In genomic region chr10:60831379-60831778, GRCm38 (mm10) we compare ENCODE assay signal across 8 mouse cellular contexts. TPM values are rescaled to one million over a fixed set of nuclear protein-coding genes. Genes with fewer than 3 reads are reported as not detected.
A peak's percentile ranks its signal among the peaks of the same experiment; 100 is the strongest.
DNase-seq lines count a peak whose midpoint lies in the region; ATAC-seq lines count a peak whose summit lies in the region.

TSS of gene Unc5b (minus strand) at chr10:60831581.

- H3K27me3 ChIP-seq in forebrain, embryonic 13.5 days: peaks cover 58% of the 10 kb centered on the region
- H3K27me3 ChIP-seq in heart, embryonic 16.5 days (ENCODE audit: control insufficient read depth, insufficient read depth, low read length): peaks cover 3% of the 10 kb centered on the region
- peaks cover 99% of the 10 kb centered on the region for H3K27me3 ChIP-seq in liver, embryonic 12.5 days (replicated peaks)
- H3K27me3 ChIP-seq in stomach, embryonic 16.5 days (ENCODE audit: control insufficient read depth, insufficient read depth, low read length): peaks cover 46% of the 10 kb centered on the region

- peak; percentile 65 for DNase-seq in CD4-positive, CD25-positive, alpha-beta regulatory T cell, adult 2 months (ENCODE audit: low read depth, low spot score)
- peak; percentile 95 to 96 for DNase-seq in kidney, postnatal 25 days
- peak; percentile 63 to 70 for DNase-seq in natural killer cell, adult 2 months (ENCODE audit: low spot score in 2 of 2)

- H3K9me3 ChIP-seq in forebrain, embryonic 13.5 days (replicated peaks): no peaks in the 10 kb centered on the region
- no peaks in the 10 kb centered on the region for H3K9me3 ChIP-seq in heart, embryonic 16.5 days (replicated peaks; ENCODE audit: control insufficient read depth, low read length)
- no peaks in the 10 kb centered on the region for H3K9me3 ChIP-seq in liver, embryonic 12.5 days (replicated peaks)
- H3K9me3 ChIP-seq in stomach, embryonic 16.5 days (replicated peaks; ENCODE audit: control insufficient read depth, low read length): no peaks in the 10 kb centered on the region

- peak within 1 kb of the TSS; percentile 91 for H3K4me2 ChIP-seq in forebrain, embryonic 13.5 days
- peak within 1 kb of the TSS; percentile 91 for H3K4me2 ChIP-seq in heart, embryonic 16.5 days (ENCODE audit: low read depth, low read length)
- peak within 1 kb of the TSS; percentile 74 for H3K4me2 ChIP-seq in liver, embryonic 12.5 days
- H3K4me2 ChIP-seq in stomach, embryonic 16.5 days (ENCODE audit: low read depth, low read length): peak within 1 kb of the TSS; percentile 97

- peak within 1 kb of the TSS; percentile 59 for H3K27ac ChIP-seq in brown adipose tissue, adult 24 weeks (replicated peaks; ENCODE audit: low read depth, low read length)
- H3K27ac ChIP-seq in forebrain, embryonic 13.5 days: no peak within 1 kb of the TSS
- H3K27ac ChIP-seq in heart, embryonic 16.5 days (ENCODE audit: low read length): peak within 1 kb of the TSS; percentile 96
- peak within 1 kb of the TSS; percentile 40; the same call in 1 of the 2 replicates for H3K27ac ChIP-seq in liver, embryonic 12.5 days
- H3K27ac ChIP-seq in stomach, embryonic 16.5 days (ENCODE audit: low read length): peak within 1 kb of the TSS; percentile 81

- H3K9ac ChIP-seq in forebrain, embryonic 13.5 days: peak within 1 kb of the TSS; percentile 76
- H3K9ac ChIP-seq in heart, embryonic 16.5 days (ENCODE audit: low read length): peak within 1 kb of the TSS; percentile 96
- peak within 1 kb of the TSS; percentile 48 for H3K9ac ChIP-seq in liver, embryonic 12.5 days
- peak within 1 kb of the TSS; percentile 85 for H3K9ac ChIP-seq in stomach, embryonic 16.5 days (ENCODE audit: low read length)

- under 1% methylated on average over 39 of the region's 53 CpGs for WGBS in forebrain, embryonic 13.5 days
- WGBS in heart, embryonic 16.5 days: under 1% methylated on average over 41 of the region's 53 CpGs
- under 1% methylated on average over 52 of the region's 53 CpGs for WGBS in liver, embryonic 12.5 days (ENCODE audit: insufficient replicate concordance)
- WGBS in stomach, embryonic 16.5 days: under 1% methylated on average over 49 of the region's 53 CpGs

- H3K36me3 ChIP-seq in forebrain, embryonic 13.5 days (ENCODE audit: poor library complexity, severe bottlenecking): no peaks in the 10 kb centered on the region
- H3K36me3 ChIP-seq in heart, embryonic 16.5 days (ENCODE audit: control insufficient read depth, insufficient read depth): no peaks in the 10 kb centered on the region
- H3K36me3 ChIP-seq in liver, embryonic 12.5 days: no peaks in the 10 kb centered on the region
- no peaks in the 10 kb centered on the region for H3K36me3 ChIP-seq in stomach, embryonic 16.5 days (ENCODE audit: control insufficient read depth, insufficient read depth, low read length)

- ATAC-seq in forebrain, embryonic 13.5 days: peak; percentile 96
- ATAC-seq in heart, embryonic 16.5 days (replicated peaks; ENCODE audit: extremely low read depth, insufficient read depth, low FRiP score): peak; percentile 91
- peak; percentile 76 for ATAC-seq in liver, embryonic 12.5 days
- ATAC-seq in stomach, embryonic 16.5 days (ENCODE audit: insufficient read depth, low FRiP score): peak; percentile 97

- H3K4me3 ChIP-seq in brown adipose tissue, adult 24 weeks (ENCODE audit: insufficient read depth, low read depth, low read length): peak within 1 kb of the TSS; percentile 69
- peak within 1 kb of the TSS; percentile 62 for H3K4me3 ChIP-seq in forebrain, embryonic 13.5 days
- peak within 1 kb of the TSS; percentile 71 for H3K4me3 ChIP-seq in heart, embryonic 16.5 days (ENCODE audit: low read length)
- peak within 1 kb of the TSS; percentile 56 for H3K4me3 ChIP-seq in liver, embryonic 12.5 days
- H3K4me3 ChIP-seq in stomach, embryonic 16.5 days (replicated peaks; ENCODE audit: low read length): peak within 1 kb of the TSS; percentile 68

- peaks cover 8% of the 10 kb centered on the region for H3K4me1 ChIP-seq in brown adipose tissue, adult 24 weeks (ENCODE audit: control insufficient read depth, insufficient read depth, insufficient read length, low read length)
- peaks cover 59% of the 10 kb centered on the region for H3K4me1 ChIP-seq in forebrain, embryonic 13.5 days
- peaks cover 33% of the 10 kb centered on the region for H3K4me1 ChIP-seq in heart, embryonic 16.5 days (ENCODE audit: control insufficient read depth, insufficient read depth, low read length)
- peaks cover 13% of the 10 kb centered on the region for H3K4me1 ChIP-seq in liver, embryonic 12.5 days
- H3K4me1 ChIP-seq in stomach, embryonic 16.5 days (ENCODE audit: control insufficient read depth, insufficient read depth, low read length): peaks cover 23% of the 10 kb centered on the region

RNA-seq across cellular contexts. Expression of gene Unc5b, which starts in this region (rescaled TPM):
- polyA plus RNA-seq in brown adipose tissue, adult 24 weeks (2012; ENCODE audit: insufficient read depth, insufficient read length, missing spikeins): 1.7 and 2.5 TPM in 2 replicates
- 2.3 and 2.8 TPM in 2 replicates for polyA plus RNA-seq in forebrain, embryonic 13.5 days (2015; fragmentation: Nextera tagmentation; extraction: Ambion mirVana)
- 10.0 and 12.5 TPM in 2 replicates for polyA plus RNA-seq in heart, embryonic 16.5 days (2015; fragmentation: Nextera tagmentation; extraction: Ambion mirVana)
- 1.3 and 1.4 TPM in 2 replicates for polyA plus RNA-seq in liver, embryonic 12.5 days (2016; fragmentation: Nextera tagmentation; extraction: Ambion mirVana)
- 3.7 and 4.0 TPM in 2 replicates for polyA plus RNA-seq in stomach, embryonic 16.5 days (2015; fragmentation: Nextera tagmentation; extraction: Ambion mirVana)
